In the genomic region with DNA sequence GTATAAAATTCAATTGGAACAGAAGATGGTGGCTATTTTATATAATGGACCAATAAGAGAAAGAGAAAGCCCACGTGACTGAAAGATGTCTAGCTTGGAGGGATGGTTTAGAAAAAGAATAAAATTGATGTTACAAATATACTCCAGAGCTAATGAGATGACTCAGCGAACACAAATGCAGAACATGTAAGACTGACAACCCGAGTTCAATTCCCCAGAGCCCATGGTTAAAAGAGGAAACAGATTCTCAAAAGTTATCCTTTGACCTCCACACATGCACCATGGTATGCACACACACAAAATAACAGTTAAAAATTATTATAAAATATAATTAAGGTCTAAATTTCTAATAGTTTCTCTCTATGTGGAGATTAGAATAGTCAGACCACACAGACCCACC, we compare ENCODE assay signal across 15 mouse cellular contexts.
"Had no signal": no experiment of that assay in that cellular context is flagged by ENCODE, and none has a peak within 500 bp of the region (broad histone marks: within the 10 kb centered on the region; RNA-seq: fewer than 3 reads in every experiment).

No protein-coding gene starts in this region.

- H3K9ac ChIP-seq: kidney, embryonic 15.5 days; liver, embryonic 13.5 days; stomach, embryonic 15.5 days had no signal

- H3K4me2 ChIP-seq: kidney, embryonic 15.5 days; liver, embryonic 13.5 days; midbrain, embryonic 11.5 days; stomach, embryonic 15.5 days had no signal

- H3K27ac ChIP-seq: kidney, embryonic 15.5 days; left cerebral cortex, adult 2 months; liver, embryonic 13.5 days; stomach, embryonic 15.5 days had no signal

- H3K9me3 ChIP-seq: kidney, embryonic 15.5 days; liver, embryonic 13.5 days; stomach, embryonic 15.5 days had no signal

- H3K36me3 ChIP-seq: kidney, embryonic 15.5 days; liver, embryonic 13.5 days; stomach, embryonic 15.5 days had no signal

- DNase-seq: kidney, postnatal 10 days; kidney, postnatal 36 days; layer of hippocampus, postnatal 36 days; liver, embryonic 13.5 days; lung, adult 2 months; lung, postnatal 14 days; lung, postnatal 4 days; midbrain, embryonic 14.5 days; right cerebral cortex, postnatal 4 days; thymus, adult 18-20 months; thymus, postnatal 36 days had no signal

- H3K4me1 ChIP-seq: kidney, embryonic 15.5 days; liver, embryonic 13.5 days; stomach, embryonic 15.5 days had no signal

- H3K4me3 ChIP-seq: kidney, embryonic 15.5 days; left cerebral cortex, adult 2 months; liver, embryonic 13.5 days; stomach, embryonic 15.5 days had no signal

- H3K27me3 ChIP-seq: kidney, embryonic 15.5 days; liver, embryonic 13.5 days; stomach, embryonic 15.5 days had no signal
